Mouse (Mus musculus) hindbrain, embryonic 14.5 days (tissue): Measurements from ENCODE around the gene Ccdc177. TPM values are rescaled to one million over a fixed set of nuclear protein-coding genes. Genes with fewer than 3 reads are reported as not detected.
"Not testable (repeated sequence)": the region's sequence is repeated elsewhere in the genome, so short reads cannot be mapped to it uniquely, and the experiment has no call there.

Experiments used
- ATAC-seq: fragments of 200-750 bp; cut with Nextera tagmentation; 2 replicates; pipeline ENCODE4 v1.8.0; 2017; ENCODE audit warnings: moderate number of reproducible peaks, mild to moderate bottlenecking, moderate TSS enrichment, moderate library complexity; ENCODE audit not compliant: low FRiP score
- DNase-seq: peaks from one replicate; pipeline ENCODE4 v3.0.0-alpha.2; 2015; ENCODE audit warnings: low spot score
- H3K27ac ChIP-seq: fragments of 300-500 bp; sonication (generic); 2 replicates; pipeline ENCODE4 v1.5.1; 2014; ENCODE audit warnings: mild to moderate bottlenecking, moderate library complexity
- H3K27me3 ChIP-seq: fragments of 300-500 bp; sonication (generic); 2 replicates; pipeline ENCODE4 v1.6.1; 2014; ENCODE audit warnings: mild to moderate bottlenecking, low read length, mixed read lengths; ENCODE audit not compliant: control insufficient read depth, insufficient read depth
- H3K36me3 ChIP-seq: fragments of 300-500 bp; sonication (generic); replicated peaks from 2 replicates; pipeline ENCODE4 v1.6.1; 2014; ENCODE audit not compliant: control insufficient read depth, insufficient read depth
- H3K4me1 ChIP-seq: fragments of 300-500 bp; sonication (generic); replicated peaks from 2 replicates; pipeline ENCODE4 v1.6.1; 2014; ENCODE audit warnings: antibody characterized with exemption, low read length, mixed read lengths; ENCODE audit not compliant: control insufficient read depth, insufficient read depth
- H3K4me2 ChIP-seq: fragments of 300-500 bp; sonication (generic); replicated peaks from 2 replicates; pipeline ENCODE4 v1.6.1; 2014; ENCODE audit warnings: mild to moderate bottlenecking, moderate library complexity
- H3K4me3 ChIP-seq: fragments of 300-500 bp; sonication (generic); replicated peaks from 2 replicates; pipeline ENCODE4 v1.5.1; 2014; ENCODE audit warnings: mild to moderate bottlenecking, low read length
- H3K9ac ChIP-seq: fragments of 300-500 bp; sonication (generic); 2 replicates; pipeline ENCODE4 v1.6.1; 2014
- H3K9me3 ChIP-seq: fragments of 300-500 bp; sonication (generic); 2 replicates; pipeline ENCODE4 v1.6.1; 2016; ENCODE audit warnings: low read length; ENCODE audit not compliant: control insufficient read depth
- WGBS: fragments of 180-500 bp; shearing (Covaris S2); extraction: QIAGEN DNeasy Blood & Tissue Kit; methylation state at CpG from one replicate; pipeline ENCODE4 v1.1.7; 2014; 5-methylcytosine and 5-hydroxymethylcytosine counted together
- polyA plus RNA-seq: library from polyadenylated mRNA; unstranded; fragments of >200 nt; fragmentation: Nextera tagmentation; extraction: Ambion mirVana; gene quantifications from 2 replicates; pipeline ENCODE4 v1.2.1, GENCODE M21; 2014

Gene Ccdc177
- polyA plus RNA-seq, 1 experiment from 2014 or later, result 4.6 TPM

- no peak for ATAC-seq
- Histone ChIP-seq H3K4me3 (no peak overlapping the region), H3K27me3 (no peaks in the 10 kb centered on the region), H3K4me1 (peaks cover 20% of the 10 kb centered on the region), H3K36me3 (no peaks in the 10 kb centered on the region), H3K4me2 (no peak overlapping the region), H3K9me3 (no peaks in the 10 kb centered on the region), H3K9ac (no peak overlapping the region), H3K27ac (no peak overlapping the region)
- WGBS, result 96% methylated on average over 4 of the region's 4 CpGs
- DNase-seq, result no peak
These were observed 34.0 kb upstream of the Ccdc177 start for GRCm38 (mm10) chr12:80794522-80794921.

- no peak overlapping the region for H3K4me3 ChIP-seq
- WGBS, result 93% methylated on average over 1 of the region's 1 CpGs
- H3K9ac ChIP-seq, result no peak overlapping the region
- no peak overlapping the region for H3K27ac ChIP-seq
- peaks cover 20% of the 10 kb centered on the region for H3K4me1 ChIP-seq
- no peaks in the 10 kb centered on the region for H3K27me3 ChIP-seq
- ATAC-seq (no peak), DNase-seq (no peak)
- H3K4me2 ChIP-seq, result no peak overlapping the region
- H3K9me3 ChIP-seq, result no peaks in the 10 kb centered on the region
- no peaks in the 10 kb centered on the region for H3K36me3 ChIP-seq
These were observed 33.0 kb upstream of the Ccdc177 start for GRCm38 (mm10) chr12:80793535-80793934.

GRCm38 (mm10) chr12:80792867-80793266 is 32.4 kb upstream of the Ccdc177 start:
- no peak overlapping the region for H3K4me3 ChIP-seq
- no peak overlapping the region; the same call in 1 of the 2 replicates for H3K4me2 ChIP-seq
- ATAC-seq (no peak), DNase-seq (no peak)
- no peaks in the 10 kb centered on the region for H3K27me3 ChIP-seq
- no peak overlapping the region for H3K27ac ChIP-seq
- 0 out of 2 replicates have a peak overlapping the region, but pooled peaks have one; percentile 24 for H3K9ac ChIP-seq
- no peaks in the 10 kb centered on the region for H3K36me3 ChIP-seq
- 82% methylated on average over 5 of the region's 5 CpGs for WGBS
- H3K9me3 ChIP-seq, result no peaks in the 10 kb centered on the region
- peaks cover 20% of the 10 kb centered on the region for H3K4me1 ChIP-seq

- Histone ChIP-seq H3K4me3 (peak overlapping the region; percentile 75), H3K4me1 (peaks cover 20% of the 10 kb centered on the region), H3K36me3 (no peaks in the 10 kb centered on the region), H3K9me3 (no peaks in the 10 kb centered on the region), H3K9ac (peak overlapping the region; percentile 88), H3K4me2 (peak overlapping the region; percentile 81), H3K27ac (peak overlapping the region; percentile 96), H3K27me3 (no peaks in the 10 kb centered on the region)
- WGBS, result 43% methylated on average over 6 of the region's 6 CpGs
- ATAC-seq (no peak), DNase-seq (peak; percentile 62)
These were observed 31.3 kb upstream of the Ccdc177 start for GRCm38 (mm10) chr12:80791571-80792444.

- no peaks in the 10 kb centered on the region for H3K36me3 ChIP-seq
- under 1% methylated on average over 62 of the region's 80 CpGs for WGBS
- ATAC-seq, result no peak; the same call in 1 of the 2 replicates
- peak overlapping the region; percentile 96 for H3K27ac ChIP-seq
- H3K4me2 ChIP-seq, result peak overlapping the region; percentile 81
- H3K9me3 ChIP-seq, result no peaks in the 10 kb centered on the region
- DNase-seq, result no peak
- peak overlapping the region; percentile 88 for H3K9ac ChIP-seq
- H3K27me3 ChIP-seq, result no peaks in the 10 kb centered on the region
- peaks cover 20% of the 10 kb centered on the region for H3K4me1 ChIP-seq
- H3K4me3 ChIP-seq, result peak overlapping the region; percentile 75
These were observed 30.4 kb upstream of the Ccdc177 start for GRCm38 (mm10) chr12:80790700-80791570.

GRCm38 (mm10) chr12:80789849-80790694 is 29.6 kb upstream of the Ccdc177 start, which contains the start of gene Susd6:
Gene Susd6, plus strand, starts transcription at chr12:80790510.
- ATAC-seq, result peak; percentile 98
- WGBS, result 3% methylated on average over 56 of the region's 56 CpGs

GRCm38 (mm10) chr12:80789276-80789675 is 28.8 kb upstream of the Ccdc177 start:
- ATAC-seq, H3K4me3 ChIP-seq, H3K36me3 ChIP-seq, H3K9me3 ChIP-seq, H3K27ac ChIP-seq, DNase-seq, H3K27me3 ChIP-seq, H3K9ac ChIP-seq: not testable (repeated sequence)
- WGBS, result 88% methylated on average over 4 of the region's 4 CpGs
- H3K4me1 ChIP-seq, result peaks cover 20% of the 10 kb centered on the region
- peak overlapping the region; percentile 81; the same call in 1 of the 2 replicates for H3K4me2 ChIP-seq

More at GRCm38 (mm10) chr12:80789849-80790694, 29.6 kb upstream of the Ccdc177 start, which contains the start of gene Susd6:
- peak within 1 kb of the TSS; percentile 81 for H3K4me2 ChIP-seq
- H3K4me3 ChIP-seq, result peak within 1 kb of the TSS; percentile 75
- H3K4me1 ChIP-seq, result peaks cover 20% of the 10 kb centered on the region
- H3K9me3 ChIP-seq, result no peaks in the 10 kb centered on the region
- H3K27me3 ChIP-seq, result no peaks in the 10 kb centered on the region
- H3K36me3 ChIP-seq, result no peaks in the 10 kb centered on the region
- peak; percentile 99 for DNase-seq
- H3K27ac ChIP-seq, result peak within 1 kb of the TSS; percentile 96
- H3K9ac ChIP-seq, result peak within 1 kb of the TSS; percentile 88

- H3K4me1 ChIP-seq, result peaks cover 20% of the 10 kb centered on the region
- WGBS, result 91% methylated on average over 3 of the region's 3 CpGs
- H3K9me3 ChIP-seq, result no peaks in the 10 kb centered on the region
- DNase-seq, result no peak
- H3K27ac ChIP-seq, result no peak overlapping the region
- no peak overlapping the region for H3K4me3 ChIP-seq
- no peak for ATAC-seq
- no peak overlapping the region for H3K9ac ChIP-seq
- no peaks in the 10 kb centered on the region for H3K36me3 ChIP-seq
- H3K27me3 ChIP-seq, result no peaks in the 10 kb centered on the region
- no peak overlapping the region for H3K4me2 ChIP-seq
These were observed 27.7 kb upstream of the Ccdc177 start for GRCm38 (mm10) chr12:80788188-80788587.
